Mouse (Mus musculus): ENCODE measurements at regions not wholly inside any gene's neighbourhood (a gene's known extent, or its start where the extent isn't known, plus 50 kb on each side); places are given as distances from the start of the nearest gene placed in this dataset.
"Not testable (repeated sequence)": the region's sequence is repeated elsewhere in the genome, so short reads cannot be mapped to it uniquely, and the experiment has no call there.

GRCm38 (mm10) chr12:64788761-64789160 lies 128.9 kb upstream of the Gm527 start:
- TF ChIP-seq TBP (conservative IDR thresholded peaks at IDR 0.05; ENCODE audit: low read depth, low read length) (no peak), IRF4 (IDR thresholded peaks at IDR 0.05; ENCODE audit: low read depth, low read length) (no peak), USF1 (IDR thresholded peaks at IDR 0.05; ENCODE audit: low read depth, low read length) (no peak), KAT2A (IDR thresholded peaks at IDR 0.05; ENCODE audit: insufficient replicate concordance, low read length) (no peak), ZNF384 (IDR thresholded peaks at IDR 0.05; ENCODE audit: low read depth, low read length) (no peak), E2F4 (IDR thresholded peaks at IDR 0.05; ENCODE audit: insufficient replicate concordance, low read depth, low read length) (no peak), MAFK (IDR thresholded peaks at IDR 0.05; ENCODE audit: insufficient replicate concordance, low read length) (no peak), BHLHE40 (IDR thresholded peaks at IDR 0.05; ENCODE audit: low read depth, low read length) (no peak), SIN3A (IDR thresholded peaks at IDR 0.05; ENCODE audit: low read length) (no peak), HCFC1 (IDR thresholded peaks at IDR 0.05; ENCODE audit: low read depth, low read length) (no peak), GABPA (IDR thresholded peaks at IDR 0.05; ENCODE audit: insufficient replicate concordance, low read depth, low read length) (no peak), CHD1 (IDR thresholded peaks at IDR 0.05; ENCODE audit: low read depth, low read length) (no peak), SMC3 (IDR thresholded peaks at IDR 0.05; ENCODE audit: low read depth, low read length) (no peak), ZKSCAN1 (IDR thresholded peaks at IDR 0.05; ENCODE audit: borderline replicate concordance, low read depth, low read length) (no peak)
- H3K27ac ChIP-seq (ENCODE audit: insufficient read depth, low read depth), result no peak overlapping the region
- no peaks in the 10 kb centered on the region for H3K36me3 ChIP-seq (replicated peaks in 1 of 2; ENCODE audit: control insufficient read depth in 1 of 2, insufficient read depth in 1 of 2, low read length in 1 of 2)
- no peak for DNase-seq (ENCODE audit: extremely low read depth)
- H3K4me1 ChIP-seq (ENCODE audit: control insufficient read depth in 1 of 2, insufficient read depth in 2 of 2), result no peaks in the 10 kb centered on the region
- H3K4me2 ChIP-seq (ENCODE audit: insufficient read depth, low read depth, poor library complexity, severe bottlenecking), result no peak overlapping the region
- no peaks in the 10 kb centered on the region for H3K79me2 ChIP-seq (replicated peaks; ENCODE audit: control insufficient read depth, extremely low read depth, insufficient read depth, poor library complexity, severe bottlenecking)
- H3K27me3 ChIP-seq (replicated peaks), result no peaks in the 10 kb centered on the region
- no peaks in the 10 kb centered on the region for H3K9me3 ChIP-seq (replicated peaks; ENCODE audit: low read length)
- in situ Hi-C loops (cut with MboI; ENCODE audit: low pct_ligation_motif_present, low pct_unique_long_range_greater_than_20kb, low sequenced_read_pairs), result no loop called here
- H3K9ac ChIP-seq (ENCODE audit: insufficient read depth, low read depth), result no peak overlapping the region
- dilution Hi-C loops (cut with MboI; ENCODE audit: extremely low pct_ligation_motif_present, extremely low pct_unique_long_range_greater_than_20kb, low sequenced_read_pairs), result no loop called here
- H3K4me3 ChIP-seq (replicated peaks in 1 of 3; ENCODE audit: low read depth in 2 of 3, low read length in 2 of 3, poor library complexity in 1 of 3), result no peak overlapping the region

- H3K4me2 ChIP-seq (ENCODE audit: insufficient read depth, low read depth, poor library complexity, severe bottlenecking); H3K27ac ChIP-seq (ENCODE audit: insufficient read depth, low read depth); H3K9me3 ChIP-seq (replicated peaks; ENCODE audit: low read length); H3K9ac ChIP-seq (ENCODE audit: insufficient read depth, low read depth); dilution Hi-C loops (cut with MboI; ENCODE audit: extremely low pct_ligation_motif_present, extremely low pct_unique_long_range_greater_than_20kb, low sequenced_read_pairs); H3K36me3 ChIP-seq (replicated peaks in 1 of 2; ENCODE audit: control insufficient read depth in 1 of 2, insufficient read depth in 1 of 2, low read length in 1 of 2); H3K27me3 ChIP-seq (replicated peaks); DNase-seq (ENCODE audit: extremely low read depth); H3K4me1 ChIP-seq (ENCODE audit: control insufficient read depth in 1 of 2, insufficient read depth in 2 of 2); H3K79me2 ChIP-seq (replicated peaks; ENCODE audit: control insufficient read depth, extremely low read depth, insufficient read depth, poor library complexity, severe bottlenecking); H3K4me3 ChIP-seq (replicated peaks in 1 of 3; ENCODE audit: low read depth in 2 of 3, low read length in 2 of 3, poor library complexity in 1 of 3); in situ Hi-C loops (cut with MboI; ENCODE audit: low pct_ligation_motif_present, low pct_unique_long_range_greater_than_20kb, low sequenced_read_pairs): not testable (repeated sequence)
Observed at GRCm38 (mm10) chr12:64808492-64808891, 109.2 kb upstream of the Gm527 start.

- Histone ChIP-seq H3K27ac (ENCODE audit: insufficient read depth, low read depth) (no peak overlapping the region), H3K4me3 (replicated peaks in 1 of 3; ENCODE audit: low read depth in 2 of 3, low read length in 2 of 3, poor library complexity in 1 of 3) (no peak overlapping the region), H3K4me1 (ENCODE audit: control insufficient read depth in 1 of 2, insufficient read depth in 2 of 2) (no peaks in the 10 kb centered on the region), H3K36me3 (replicated peaks in 1 of 2; ENCODE audit: control insufficient read depth in 1 of 2, insufficient read depth in 1 of 2, low read length in 1 of 2) (no peaks in the 10 kb centered on the region), H3K79me2 (replicated peaks; ENCODE audit: control insufficient read depth, extremely low read depth, insufficient read depth, poor library complexity, severe bottlenecking) (no peaks in the 10 kb centered on the region), H3K27me3 (replicated peaks) (no peaks in the 10 kb centered on the region), H3K9me3 (replicated peaks; ENCODE audit: low read length) (no peaks in the 10 kb centered on the region), H3K9ac (ENCODE audit: insufficient read depth, low read depth) (no peak overlapping the region), H3K4me2 (ENCODE audit: insufficient read depth, low read depth, poor library complexity, severe bottlenecking) (no peak overlapping the region)
- dilution Hi-C loops (cut with MboI; ENCODE audit: extremely low pct_ligation_motif_present, extremely low pct_unique_long_range_greater_than_20kb, low sequenced_read_pairs), result no loop called here
- in situ Hi-C loops (cut with MboI; ENCODE audit: low pct_ligation_motif_present, low pct_unique_long_range_greater_than_20kb, low sequenced_read_pairs), result no loop called here
- DNase-seq (ENCODE audit: extremely low read depth), result no peak
- TF ChIP-seq ZNF384 (IDR thresholded peaks at IDR 0.05; ENCODE audit: low read depth, low read length) (no peak), TBP (conservative IDR thresholded peaks at IDR 0.05; ENCODE audit: low read depth, low read length) (no peak), RCOR1 (conservative IDR thresholded peaks at IDR 0.05; ENCODE audit: low read depth, low read length) (no peak), JUND (conservative IDR thresholded peaks at IDR 0.05; ENCODE audit: low read depth, low read length) (no peak), ELF1 (IDR thresholded peaks at IDR 0.05; ENCODE audit: low read depth, low read length) (no peak), CHD1 (IDR thresholded peaks at IDR 0.05; ENCODE audit: low read depth, low read length) (no peak), MEF2A (IDR thresholded peaks at IDR 0.05; ENCODE audit: borderline replicate concordance, low read depth, low read length) (no peak)
Observed at GRCm38 (mm10) chr12:64810081-64810480, 107.6 kb upstream of the Gm527 start.
